Mouse (Mus musculus): ENCODE data around the gene Afmid.

Gene Afmid

GRCm38 (mm10) chr11:117886000-117886399 lies 60.3 kb downstream of the Afmid start:
- no peak for DNase-seq

GRCm38 (mm10) chr11:117888168-117888852 lies 62.6 kb downstream of the Afmid start:
- DNase-seq = no peak

- no peak for DNase-seq
These were observed 63.4 kb downstream of the Afmid start for GRCm38 (mm10) chr11:117888853-117889822.

All from heart, adult 11 months (tissue).